19 mouse cellular contexts compared by ENCODE assay signal in genomic region chr11:51371926-51372325, GRCm38 (mm10).
DNase-seq lines count a peak whose midpoint lies in the region; ATAC-seq and TF ChIP-seq lines count a peak whose summit lies in the region.
"Had no signal": no experiment of that assay in that cellular context is flagged by ENCODE, and none has a peak within 500 bp of the region (broad histone marks: within the 10 kb centered on the region; RNA-seq: fewer than 3 reads in every experiment).

No protein-coding gene starts in this region.

- peak; percentile 34; the same call in 1 of the 2 replicates for ATAC-seq in limb, embryonic 12.5 days (ENCODE audit: insufficient number of reproducible peaks, insufficient read depth, low FRiP score, low TSS enrichment, low read depth)
- peak; percentile 62; the same call in 1 of the 2 replicates for ATAC-seq in limb, embryonic 14.5 days (ENCODE audit: low FRiP score, low read depth)
- ATAC-seq: activated CD4-positive, CD25-positive, alpha-beta regulatory T cell, adult 4 months; CD4-positive, CD25-positive, alpha-beta regulatory T cell, adult 4 months; forebrain, embryonic 13.5 days; Patski had no signal

- 71% methylated on average over 1 of the region's 1 CpGs for WGBS in limb, embryonic 10.5 days
- whole genome bisulfite sequencing in limb, embryonic 12.5 days: 12% methylated on average over 1 of the region's 1 CpGs
- WGBS in limb, embryonic 14.5 days: 23% methylated on average over 1 of the region's 1 CpGs

- no peak overlapping the region for H3K4me3 ChIP-seq in limb, embryonic 10.5 days
- no peak overlapping the region for H3K4me3 ChIP-seq in limb, embryonic 12.5 days (replicated peaks)
- H3K4me3 ChIP-seq in limb, embryonic 14.5 days (replicated peaks; ENCODE audit: low read length): no peak overlapping the region
- H3K4me3 ChIP-seq: embryonic facial prominence, embryonic 10.5 days; embryonic facial prominence, embryonic 12.5 days; forebrain, embryonic 13.5 days had no signal

- no peaks in the 10 kb centered on the region for H3K27me3 ChIP-seq in limb, embryonic 10.5 days (ENCODE audit: low read depth, poor library complexity, severe bottlenecking)
- no peaks in the 10 kb centered on the region for H3K27me3 ChIP-seq in limb, embryonic 12.5 days
- no peaks in the 10 kb centered on the region for H3K27me3 ChIP-seq in limb, embryonic 14.5 days (ENCODE audit: control insufficient read depth, insufficient read depth, low read length)
- H3K27me3 ChIP-seq: embryonic facial prominence, embryonic 12.5 days; forebrain, embryonic 13.5 days; Patski had no signal

- H3K9ac ChIP-seq in limb, embryonic 12.5 days (replicated peaks): no peak overlapping the region
- H3K9ac ChIP-seq in limb, embryonic 14.5 days (ENCODE audit: low read depth, low read length, severe bottlenecking): no peak overlapping the region
- H3K9ac ChIP-seq: embryonic facial prominence, embryonic 12.5 days; forebrain, embryonic 13.5 days had no signal

- peak overlapping the region; percentile 6 for H3K27ac ChIP-seq in limb, embryonic 10.5 days
- peak overlapping the region; percentile 74 for H3K27ac ChIP-seq in limb, embryonic 12.5 days
- no peak overlapping the region for H3K27ac ChIP-seq in limb, embryonic 14.5 days (replicated peaks; ENCODE audit: low read depth, low read length)
- H3K27ac ChIP-seq: embryonic facial prominence, embryonic 10.5 days; embryonic facial prominence, embryonic 12.5 days; forebrain, embryonic 13.5 days had no signal

- H3K4me2 ChIP-seq in limb, embryonic 12.5 days: no peak overlapping the region
- H3K4me2 ChIP-seq in limb, embryonic 14.5 days (replicated peaks; ENCODE audit: low read depth, low read length, severe bottlenecking): no peak overlapping the region
- H3K4me2 ChIP-seq: embryonic facial prominence, embryonic 12.5 days; forebrain, embryonic 13.5 days had no signal

- TF ChIP-seq POLR2A in limb, embryonic 14.5 days (IDR thresholded peaks at IDR 0.05; ENCODE audit: borderline replicate concordance, extremely low read depth, insufficient read depth, insufficient read length): no peak

- intact Hi-C loops in heart, postnatal 10 days (cut with DNase I): no loop called here

- no peaks in the 10 kb centered on the region for H3K36me3 ChIP-seq in limb, embryonic 10.5 days
- H3K36me3 ChIP-seq in limb, embryonic 12.5 days: no peaks in the 10 kb centered on the region
- no peaks in the 10 kb centered on the region for H3K36me3 ChIP-seq in limb, embryonic 14.5 days (ENCODE audit: control insufficient read depth, insufficient read depth, low read length)
- H3K36me3 ChIP-seq: embryonic facial prominence, embryonic 10.5 days; embryonic facial prominence, embryonic 12.5 days; G1E had no signal

- peak; percentile 84 for DNase-seq in heart, adult 11 months
- no peak for DNase-seq in heart, postnatal 10 days
- DNase-seq in limb, embryonic 10.5 days (ENCODE audit: low spot score): no peak
- no peak for DNase-seq in limb, embryonic 14.5 days (ENCODE audit: low spot score)
- DNase-seq in layer of hippocampus, postnatal 36 days: no peak
- no peak for DNase-seq in frontal cortex, postnatal 25 days (ENCODE audit: low spot score in 2 of 2)
- DNase-seq: adrenal gland, adult 8-10 months; B cell, adult 2 months; cerebellum, adult 11-12 months; cerebellum, adult 2 months; cerebellum, adult 9-10 months had no signal

- H3K9me3 ChIP-seq in limb, embryonic 10.5 days (replicated peaks): no peaks in the 10 kb centered on the region
- H3K9me3 ChIP-seq in limb, embryonic 12.5 days: no peaks in the 10 kb centered on the region
- no peaks in the 10 kb centered on the region for H3K9me3 ChIP-seq in limb, embryonic 14.5 days (ENCODE audit: control insufficient read depth, low read length)
- H3K9me3 ChIP-seq: embryonic facial prominence, embryonic 10.5 days; embryonic facial prominence, embryonic 12.5 days; forebrain, embryonic 13.5 days; G1E had no signal

- peaks cover 39% of the 10 kb centered on the region for H3K4me1 ChIP-seq in limb, embryonic 10.5 days
- peaks cover 39% of the 10 kb centered on the region for H3K4me1 ChIP-seq in limb, embryonic 12.5 days (replicated peaks)
- H3K4me1 ChIP-seq in limb, embryonic 14.5 days (ENCODE audit: control insufficient read depth, insufficient read depth, low read length): peaks cover 16% of the 10 kb centered on the region
- H3K4me1 ChIP-seq: forebrain, embryonic 13.5 days had no signal
